ENCODE assay signal across 7 mouse cellular contexts in genomic region chr5:130163670-130164069, GRCm38 (mm10). TPM values are rescaled to one million over a fixed set of nuclear protein-coding genes. Genes with fewer than 3 reads are reported as not detected.
DNase-seq lines count a peak whose midpoint lies in the region; ATAC-seq and TF ChIP-seq lines count a peak whose summit lies in the region.

No protein-coding gene starts in this region.

- H3K4me2 ChIP-seq in CH12.LX (ENCODE audit: insufficient read depth, low read depth, poor library complexity, severe bottlenecking), result no peak overlapping the region
- H3K4me2 ChIP-seq in heart, postnatal 0 days (ENCODE audit: low read depth, low read length), result no peak overlapping the region

- peak; percentile 90 for TF ChIP-seq RAD21 in CH12.LX (IDR thresholded peaks at IDR 0.05; ENCODE audit: low read depth, low read length)

- no peak overlapping the region for H3K27ac ChIP-seq in CH12.LX (ENCODE audit: insufficient read depth, low read depth)
- H3K27ac ChIP-seq in heart, postnatal 0 days (ENCODE audit: low read depth), result no peak overlapping the region
- no peak overlapping the region for H3K27ac ChIP-seq in spleen, adult 2 months (ENCODE audit: insufficient read depth, low read length)

- no peak overlapping the region for H3K9ac ChIP-seq in CH12.LX (ENCODE audit: insufficient read depth, low read depth)
- H3K9ac ChIP-seq in heart, postnatal 0 days (replicated peaks; ENCODE audit: low read depth, low read length), result no peak overlapping the region

- no peaks in the 10 kb centered on the region for H3K36me3 ChIP-seq in CH12.LX (replicated peaks in 1 of 2; ENCODE audit: control insufficient read depth in 1 of 2, insufficient read depth in 1 of 2, low read length in 1 of 2)
- no peaks in the 10 kb centered on the region for H3K36me3 ChIP-seq in heart, postnatal 0 days (replicated peaks; ENCODE audit: control insufficient read depth, insufficient read depth, low read length)
- no peaks in the 10 kb centered on the region for H3K36me3 ChIP-seq in spleen, adult 2 months (ENCODE audit: control insufficient read depth, insufficient read depth, low read length)

- no peak for TF ChIP-seq EP300 in CH12.LX (IDR thresholded peaks at IDR 0.05; ENCODE audit: low read length)
- TF ChIP-seq EP300 in heart, postnatal 0 days (IDR thresholded peaks at IDR 0.05; ENCODE audit: low read depth), result no peak

- no peaks in the 10 kb centered on the region for H3K79me2 ChIP-seq in CH12.LX (replicated peaks; ENCODE audit: control insufficient read depth, extremely low read depth, insufficient read depth, poor library complexity, severe bottlenecking)

- no peak for TF ChIP-seq POLR2A in CH12.LX (IDR thresholded peaks at IDR 0.05; ENCODE audit: low read depth, low read length)
- TF ChIP-seq POLR2A in spleen, adult 2 months (IDR thresholded peaks at IDR 0.05; ENCODE audit: low read depth, low read length), result no peak

- peak; percentile 83 for ATAC-seq in common myeloid progenitor, adult 5-6 weeks (replicated peaks; ENCODE audit: low read depth, poor library complexity, severe bottlenecking)
- peak; percentile 36; the same call in 1 of the 2 replicates for ATAC-seq in heart, postnatal 0 days (ENCODE audit: insufficient read depth, low read depth)

- no peaks in the 10 kb centered on the region for H3K27me3 ChIP-seq in CH12.LX (replicated peaks)
- no peaks in the 10 kb centered on the region for H3K27me3 ChIP-seq in heart, postnatal 0 days (ENCODE audit: control insufficient read depth, insufficient read depth, low read length)
- no peaks in the 10 kb centered on the region for H3K27me3 ChIP-seq in spleen, adult 2 months (ENCODE audit: control insufficient read depth, insufficient read depth, low read length)

- DNase-seq in CH12.LX (ENCODE audit: extremely low read depth), result peak; percentile 85
- peak; percentile 86 for DNase-seq in ZHBTc4 (ENCODE audit: low read depth, low spot score)
- DNase-seq in heart, postnatal 0 days (ENCODE audit: low spot score), result peak; percentile 53
- DNase-seq in layer of hippocampus, postnatal 25 days (ENCODE audit: extremely low spot score in 1 of 2, low spot score in 1 of 2), result peak; percentile 49 to 92
- peak; percentile 93 for DNase-seq in lung, postnatal 36 days
- peak; percentile 60 to 78 for DNase-seq in spleen, adult 2 months (ENCODE audit: low read depth in 1 of 2, low spot score in 2 of 2)

- peak; percentile 69 to 93 for TF ChIP-seq CTCF in CH12.LX (conservative IDR thresholded peaks at IDR 0.05 in 1 of 2, IDR thresholded peaks at IDR 0.05 in 1 of 2; ENCODE audit: low read depth in 2 of 2, low read length in 2 of 2)
- TF ChIP-seq CTCF in heart, postnatal 0 days (IDR thresholded peaks at IDR 0.05; ENCODE audit: low read depth), result peak; percentile 87
- TF ChIP-seq CTCF in spleen, adult 2 months (IDR thresholded peaks at IDR 0.05; ENCODE audit: extremely low read depth, insufficient read depth, insufficient read length, insufficient replicate concordance), result peak; percentile 71; the same call in 1 of the 2 replicates

- dilution Hi-C loops in CH12.LX (cut with MboI; ENCODE audit: extremely low pct_ligation_motif_present, extremely low pct_unique_long_range_greater_than_20kb, low sequenced_read_pairs), result no loop called here

- peaks cover 0 to 14% of the 10 kb centered on the region in 2 experiments; a peak in 3 of 4 replicates for H3K4me1 ChIP-seq in CH12.LX (ENCODE audit: control insufficient read depth in 1 of 2, insufficient read depth in 2 of 2)
- H3K4me1 ChIP-seq in heart, postnatal 0 days (ENCODE audit: control insufficient read depth, insufficient read depth), result no peaks in the 10 kb centered on the region
- H3K4me1 ChIP-seq in spleen, adult 2 months (ENCODE audit: control insufficient read depth, insufficient read depth, insufficient read length), result peaks cover 4% of the 10 kb centered on the region; the same call in 1 of the 2 replicates

- in situ Hi-C loops in CH12.LX (cut with MboI; ENCODE audit: low pct_ligation_motif_present, low pct_unique_long_range_greater_than_20kb, low sequenced_read_pairs), result no loop called here

- H3K9me3 ChIP-seq in CH12.LX (replicated peaks; ENCODE audit: low read length), result no peaks in the 10 kb centered on the region
- H3K9me3 ChIP-seq in heart, postnatal 0 days (replicated peaks; ENCODE audit: control insufficient read depth, low read length), result no peaks in the 10 kb centered on the region

- WGBS in heart, postnatal 0 days, result 1% methylated on average over 7 of the region's 7 CpGs
- 3% methylated on average over 7 of the region's 7 CpGs for WGBS in spleen, adult 2 months

- no peak overlapping the region for H3K4me3 ChIP-seq in CH12.LX (replicated peaks in 1 of 3; ENCODE audit: low read depth in 2 of 3, low read length in 2 of 3, poor library complexity in 1 of 3)
- no peak overlapping the region for H3K4me3 ChIP-seq in heart, postnatal 0 days (ENCODE audit: low read depth, low read length)
- no peak overlapping the region for H3K4me3 ChIP-seq in spleen, adult 2 months (ENCODE audit: extremely low read depth, insufficient read depth, insufficient read length)

TF ChIP-seq in CH12.LX, 34 proteins besides CTCF, POLR2A, EP300 and RAD21:
- TF ChIP-seq MAZ (IDR thresholded peaks at IDR 0.05; ENCODE audit: low read depth, low read length) (no peak), SIN3A (IDR thresholded peaks at IDR 0.05; ENCODE audit: low read length) (0 out of 2 replicates have a peak, but pooled peaks have one; percentile 38), RCOR1 (conservative IDR thresholded peaks at IDR 0.05; ENCODE audit: low read depth, low read length) (no peak), IRF4 (IDR thresholded peaks at IDR 0.05; ENCODE audit: low read depth, low read length) (peak; percentile 30; the same call in 1 of the 2 replicates), JUND (conservative IDR thresholded peaks at IDR 0.05; ENCODE audit: low read depth, low read length) (no peak), CHD2 (IDR thresholded peaks at IDR 0.05; ENCODE audit: low read length) (0 out of 2 replicates have a peak, but pooled peaks have one; percentile 18), POLR2AphosphoS2 (IDR thresholded peaks at IDR 0.05; ENCODE audit: low read depth, low read length) (no peak), ZNF384 (IDR thresholded peaks at IDR 0.05; ENCODE audit: low read depth, low read length) (0 out of 2 replicates have a peak, but pooled peaks have one; percentile 17), E2F4 (IDR thresholded peaks at IDR 0.05; ENCODE audit: insufficient replicate concordance, low read depth, low read length) (0 out of 2 replicates have a peak, but pooled peaks have one; percentile 30), SMC3 (IDR thresholded peaks at IDR 0.05; ENCODE audit: low read depth, low read length) (peak; percentile 82), ELF1 (IDR thresholded peaks at IDR 0.05; ENCODE audit: low read depth, low read length) (no peak), MXI1 (IDR thresholded peaks at IDR 0.05; ENCODE audit: low read depth, low read length) (0 out of 2 replicates have a peak, but pooled peaks have one; percentile 32), UBTF (IDR thresholded peaks at IDR 0.05; ENCODE audit: low read depth, low read length) (no peak), GABPA (IDR thresholded peaks at IDR 0.05; ENCODE audit: insufficient replicate concordance, low read depth, low read length) (no peak), NELFE (IDR thresholded peaks at IDR 0.05; ENCODE audit: low read depth, low read length) (0 out of 2 replicates have a peak, but pooled peaks have one; percentile 54), TCF12 (IDR thresholded peaks at IDR 0.05; ENCODE audit: low read depth, low read length) (0 out of 2 replicates have a peak, but pooled peaks have one; percentile 37), ZC3H11A (IDR thresholded peaks at IDR 0.05; ENCODE audit: low read depth, low read length) (peak; percentile 43; the same call in 1 of the 2 replicates), MAX (IDR thresholded peaks at IDR 0.05; ENCODE audit: low read length) (no peak)

RNA-seq across cellular contexts. Expression of gene Rabgef1, which starts 7.9 kb away (rescaled TPM):
- 26.4 and 26.7 TPM in 2 replicates for total RNA-seq in CH12.LX (2012; rRNA removed)
- 19.3 and 20.1 TPM in 2 replicates for total RNA-seq in CH12.LX (2014; rRNA removed)
- 31.6 and 34.4 TPM in 2 replicates for polyA plus RNA-seq in CH12.LX (2012; ENCODE audit: insufficient read length, low read depth)
- 32.4 and 34.3 TPM in 2 replicates for total RNA-seq in common myeloid progenitor, adult 5-6 weeks (2017)
- 4.6 and 17.5 TPM in 2 replicates for total RNA-seq in heart, postnatal 0 days (2014; rRNA removed; ENCODE audit: low replicate concordance)
- 16.7 and 19.8 TPM in 2 replicates for polyA plus RNA-seq in heart, postnatal 0 days (2015; fragmentation: Nextera tagmentation; extraction: Ambion mirVana)
- total RNA-seq in layer of hippocampus, postnatal 25 days (2021), result 10 to 100 TPM; 45.3 to 48.0 TPM
- polyA plus RNA-seq in spleen, adult 2 months (2012; rRNA removed), result 16.4 and 17.6 TPM in 2 replicates

RNA-seq across cellular contexts. Expression of gene Kctd7, which starts 19.0 kb away (rescaled TPM):
- total RNA-seq in CH12.LX (2012; rRNA removed) (3.7 and 4.3 TPM in 2 replicates), CH12.LX (2014; rRNA removed) (2.8 and 3.3 TPM in 2 replicates)
- polyA plus RNA-seq in CH12.LX (2012; ENCODE audit: insufficient read length, low read depth), result 2.6 and 2.8 TPM in 2 replicates
- total RNA-seq in common myeloid progenitor, adult 5-6 weeks (2017), result 2.3 and 9.3 TPM in 2 replicates
- 1.2 and 4.8 TPM in 2 replicates for total RNA-seq in heart, postnatal 0 days (2014; rRNA removed; ENCODE audit: low replicate concordance)
- polyA plus RNA-seq in heart, postnatal 0 days (2015; fragmentation: Nextera tagmentation; extraction: Ambion mirVana), result 3.7 and 4.2 TPM in 2 replicates
- 10 to 100 TPM; 12.9 to 13.1 TPM for total RNA-seq in layer of hippocampus, postnatal 25 days (2021)
- polyA plus RNA-seq in spleen, adult 2 months (2012; rRNA removed), result 5.2 and 8.9 TPM in 2 replicates

RNA-seq across cellular contexts. Expression of gene Tmem248, which starts 53.2 kb away (rescaled TPM):
- total RNA-seq in CH12.LX (2012; rRNA removed), result 82.9 and 100 TPM in 2 replicates
- 72.1 and 77.6 TPM in 2 replicates for total RNA-seq in CH12.LX (2014; rRNA removed)
- 80.9 and 87.7 TPM in 2 replicates for polyA plus RNA-seq in CH12.LX (2012; ENCODE audit: insufficient read length, low read depth)
- total RNA-seq in common myeloid progenitor, adult 5-6 weeks (2017), result 42.8 and 55.1 TPM in 2 replicates
- 31.9 and 38.1 TPM in 2 replicates for total RNA-seq in heart, postnatal 0 days (2014; rRNA removed; ENCODE audit: low replicate concordance)
- 23.9 and 24.5 TPM in 2 replicates for polyA plus RNA-seq in heart, postnatal 0 days (2015; fragmentation: Nextera tagmentation; extraction: Ambion mirVana)
- 10 to 100 TPM; 35.2 to 43.5 TPM for total RNA-seq in layer of hippocampus, postnatal 25 days (2021)
- 18.6 and 26.9 TPM in 2 replicates for polyA plus RNA-seq in spleen, adult 2 months (2012; rRNA removed)
